Mouse (Mus musculus) MEL (cell line): ENCODE data around the gene H2-DMb1.

Experiments used
- CHD2 ChIP-seq: IDR thresholded peaks from 2 replicates; pipeline ENCODE4 v1.6.1; 2011; ENCODE audit warnings: low read length, improper control_type of control experiment
- CTCF ChIP-seq, 3 experiments: IDR thresholded peaks in 2 of 3; conservative IDR thresholded peaks in 1 of 3; 2 replicates each; pipeline ENCODE4 v1.5.1; 2011 to 2012; ENCODE audit warnings: low read length in 3 of 3, low read depth in 2 of 3, mild to moderate bottlenecking in 2 of 3, improper control_type of control experiment in 1 of 3, inconsistent platforms in 1 of 3, mixed read lengths in 1 of 3, moderate library complexity in 1 of 3; ENCODE audit not compliant: control insufficient read depth in 1 of 3, insufficient read depth in 1 of 3, poor library complexity in 1 of 3, severe bottlenecking in 1 of 3
- EP300 ChIP-seq, 2 experiments: IDR thresholded peaks; 2 replicates each; pipeline ENCODE4 v1.6.1; 2011; ENCODE audit warnings: improper control_type of control experiment in 2 of 2, low read length in 2 of 2, low read depth in 1 of 2, mild to moderate bottlenecking in 1 of 2
- GABPA ChIP-seq: IDR thresholded peaks from 2 replicates; pipeline ENCODE4 v1.6.1; 2012; ENCODE audit warnings: low read depth, mild to moderate bottlenecking, inconsistent platforms, low read length, improper control_type of control experiment, moderate library complexity
- GATA1 ChIP-seq: IDR thresholded peaks from 2 replicates; pipeline ENCODE4 v1.6.1; 2011; ENCODE audit warnings: low read depth, low read length, improper control_type of control experiment
- HCFC1 ChIP-seq: IDR thresholded peaks from 2 replicates; pipeline ENCODE4 v1.6.1; 2012; ENCODE audit warnings: low read depth, mild to moderate bottlenecking, inconsistent platforms, low read length, improper control_type of control experiment, moderate library complexity
- KAT2A ChIP-seq: conservative IDR thresholded peaks from 2 replicates; pipeline ENCODE4 v1.6.1; 2012; ENCODE audit warnings: low read depth, low read length, improper control_type of control experiment, inconsistent platforms
- MAX ChIP-seq: IDR thresholded peaks from 2 replicates; pipeline ENCODE4 v1.6.1; 2011; ENCODE audit warnings: low read length, improper control_type of control experiment
- MAZ ChIP-seq: IDR thresholded peaks from 2 replicates; pipeline ENCODE4 v1.6.1; 2012; ENCODE audit warnings: low read depth, mild to moderate bottlenecking, inconsistent platforms, low read length, improper control_type of control experiment
- POLR2A ChIP-seq, 2 experiments: IDR thresholded peaks; 2 replicates each; pipeline ENCODE4 v1.6.1; 2011 to 2012; ENCODE audit warnings: low read length in 2 of 2, mild to moderate bottlenecking in 2 of 2, control low read depth in 1 of 2, improper control_type of control experiment in 1 of 2, low read depth in 1 of 2, moderate library complexity in 1 of 2; ENCODE audit not compliant: control insufficient read depth in 1 of 2, insufficient read depth in 1 of 2, poor library complexity in 1 of 2
- TBP ChIP-seq: IDR thresholded peaks from 2 replicates; pipeline ENCODE4 v1.8.0; 2011; ENCODE audit warnings: low read depth, low read length, improper control_type of control experiment
- UBTF ChIP-seq: IDR thresholded peaks from 2 replicates; pipeline ENCODE4 v1.6.1; 2012; ENCODE audit warnings: low read depth, mild to moderate bottlenecking, inconsistent platforms, low read length, improper control_type of control experiment, moderate library complexity, borderline replicate concordance; ENCODE audit not compliant: insufficient read depth
- ZKSCAN1 ChIP-seq: IDR thresholded peaks from 2 replicates; pipeline ENCODE4 v1.6.1; 2012; ENCODE audit warnings: low read depth, mild to moderate bottlenecking, inconsistent platforms, low read length, improper control_type of control experiment, moderate library complexity

DNA sequence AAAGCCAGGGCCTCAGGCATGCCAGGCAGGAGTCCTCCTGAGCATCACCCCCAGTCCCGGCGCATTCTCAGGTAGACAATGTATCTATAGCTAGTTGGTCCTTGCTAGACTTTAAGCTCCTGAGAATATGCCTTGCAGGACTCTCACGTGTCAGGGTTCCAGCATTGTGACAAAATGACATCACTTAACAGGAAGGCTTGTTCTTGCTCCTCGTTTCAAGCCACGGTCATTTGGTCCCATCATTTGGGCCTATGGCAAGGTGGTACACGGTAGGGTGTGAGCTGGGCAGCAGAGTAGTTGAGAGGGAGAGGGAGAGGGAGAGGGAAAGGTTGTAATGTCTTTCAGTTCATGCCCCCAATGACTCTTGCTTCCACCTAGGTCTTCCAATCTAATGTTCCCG is 21.0 kb upstream of the H2-DMb1 start:
- TF ChIP-seq CHD2, result no peak
- no peak for TF ChIP-seq POLR2A (IDR thresholded peaks at IDR 0.05; ENCODE audit: control insufficient read depth in 1 of 2, insufficient read depth in 1 of 2, low read depth in 1 of 2, low read length in 2 of 2, poor library complexity in 1 of 2)
- TF ChIP-seq MAZ, result no peak
- no peak for TF ChIP-seq EP300 (IDR thresholded peaks at IDR 0.05; ENCODE audit: low read depth in 1 of 2, low read length in 2 of 2)
- TF ChIP-seq CTCF (IDR thresholded peaks at IDR 0.05 in 2 of 3, conservative IDR thresholded peaks at IDR 0.05 in 1 of 3; ENCODE audit: control insufficient read depth in 1 of 3, insufficient read depth in 1 of 3, low read depth in 2 of 3, low read length in 3 of 3, poor library complexity in 1 of 3, severe bottlenecking in 1 of 3), result no peak
- no peak for TF ChIP-seq TBP
- no peak for TF ChIP-seq ZKSCAN1
- no peak for TF ChIP-seq KAT2A
- TF ChIP-seq HCFC1, result no peak
- no peak for TF ChIP-seq GABPA
- no peak for TF ChIP-seq UBTF
- TF ChIP-seq GATA1, result no peak
- TF ChIP-seq MAX, result no peak
